Mouse (Mus musculus) layer of hippocampus, adult 8-10 months (tissue): ENCODE results near the gene Srgap2. TPM values are rescaled to one million over a fixed set of nuclear protein-coding genes. Genes with fewer than 3 reads are reported as not detected.
"Not testable (repeated sequence)": the region's sequence is repeated elsewhere in the genome, so short reads cannot be mapped to it uniquely, and the experiment has no call there.

Experiments used
- DNase-seq, 2 experiments: peaks; one replicate each; pipeline ENCODE4 v3.0.0; 2022; ENCODE audit warnings: low spot score in 2 of 2
- microRNA-seq, 2 experiments: library from miRNA; unstranded; fragments of <30 nt; microRNA quantifications; one replicate each; pipeline ENCODE4 v1.2.0; 2022
- total RNA-seq, 4 experiments: library from RNA; stranded (reverse); gene quantifications; 2 replicates each; pipeline ENCODE4 v1.2.4; 2022

Srgap2 gene
- total RNA-seq, 4 experiments from 2014 or later, result 79.8 to 92.2 (median 84.9) TPM

DNA sequence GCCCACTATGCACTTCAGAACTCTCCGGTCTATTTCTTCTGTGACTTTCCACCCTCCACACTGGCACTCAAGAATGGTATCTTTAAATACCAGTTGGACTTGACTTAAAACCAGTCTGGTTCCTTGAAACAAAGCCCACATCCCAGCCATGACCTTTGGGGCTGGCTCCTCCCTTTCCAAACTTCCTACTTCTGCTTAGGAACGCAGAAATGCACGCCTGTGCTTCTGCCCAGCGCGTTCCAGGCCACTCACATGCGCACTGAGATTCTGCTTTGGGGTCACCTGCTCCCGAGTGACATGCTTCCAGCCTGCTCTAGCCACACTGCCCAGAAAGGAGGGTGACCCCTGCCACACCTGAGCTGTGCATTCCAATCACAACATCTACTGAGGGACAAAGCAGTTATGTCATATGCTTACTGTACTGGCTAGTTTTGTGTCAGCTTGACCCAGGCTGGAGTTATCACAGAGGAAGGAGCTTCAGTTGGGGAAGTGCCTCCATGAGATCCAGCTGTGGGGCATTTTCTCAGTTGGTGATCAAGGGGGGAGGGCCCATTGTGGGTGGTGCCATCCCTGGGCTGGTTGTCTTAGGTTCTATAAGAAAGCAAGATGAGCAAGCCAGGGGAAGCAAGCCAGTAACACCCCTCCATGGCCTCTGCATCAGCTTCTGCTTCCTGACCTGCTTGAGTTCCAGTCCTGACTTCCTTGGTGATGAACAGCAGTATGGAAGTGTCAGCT, 274.5 kb downstream of the Srgap2 start:
- not testable (repeated sequence) for DNase-seq

DNA sequence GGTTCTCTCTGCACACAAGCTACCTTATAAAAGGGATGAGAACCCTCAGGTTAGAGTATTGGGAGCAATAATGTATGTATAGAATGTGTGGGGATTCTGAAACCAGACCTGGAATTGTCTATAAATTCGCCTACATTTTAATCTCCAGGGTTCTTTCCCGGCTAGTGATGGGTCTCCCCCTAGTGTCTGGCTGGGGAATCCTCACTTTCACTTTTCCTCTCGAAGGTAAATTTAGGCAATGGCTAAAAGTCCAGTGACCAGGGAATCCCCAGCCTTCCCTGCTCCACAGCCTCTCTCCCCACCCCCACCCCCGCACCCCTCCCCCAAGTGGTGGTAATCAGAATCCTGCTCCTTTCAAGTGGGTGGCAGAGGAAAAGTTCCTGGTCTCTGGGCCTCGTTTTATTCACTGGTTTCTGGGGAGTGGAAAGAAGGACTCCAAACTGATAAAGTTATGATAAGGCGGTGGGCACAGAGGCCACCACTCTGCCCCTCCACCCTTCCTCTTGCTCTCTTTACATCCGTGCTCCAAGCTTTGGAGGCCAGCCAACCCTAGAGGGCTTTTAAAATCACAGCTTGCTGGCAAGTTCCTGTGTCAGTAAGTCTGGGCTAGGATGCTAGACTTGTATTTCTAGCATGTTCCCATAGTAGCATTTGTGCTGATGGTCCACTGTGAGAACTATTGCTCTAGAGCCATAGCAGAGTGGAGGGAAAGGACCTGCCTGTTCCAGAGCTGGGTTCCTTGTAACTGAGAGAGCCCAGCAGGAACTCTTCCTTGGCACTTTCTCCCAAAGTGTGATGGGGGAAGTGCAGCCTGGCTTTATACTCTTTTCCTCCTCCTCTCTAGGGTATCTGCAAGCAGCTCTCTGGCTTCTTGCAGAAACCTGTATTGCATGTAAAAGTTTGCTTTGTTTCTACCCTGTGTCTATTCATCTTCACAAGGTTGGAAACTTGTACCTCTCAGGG, 280.4 kb downstream of the Srgap2 start:
- no peak for DNase-seq

DNA sequence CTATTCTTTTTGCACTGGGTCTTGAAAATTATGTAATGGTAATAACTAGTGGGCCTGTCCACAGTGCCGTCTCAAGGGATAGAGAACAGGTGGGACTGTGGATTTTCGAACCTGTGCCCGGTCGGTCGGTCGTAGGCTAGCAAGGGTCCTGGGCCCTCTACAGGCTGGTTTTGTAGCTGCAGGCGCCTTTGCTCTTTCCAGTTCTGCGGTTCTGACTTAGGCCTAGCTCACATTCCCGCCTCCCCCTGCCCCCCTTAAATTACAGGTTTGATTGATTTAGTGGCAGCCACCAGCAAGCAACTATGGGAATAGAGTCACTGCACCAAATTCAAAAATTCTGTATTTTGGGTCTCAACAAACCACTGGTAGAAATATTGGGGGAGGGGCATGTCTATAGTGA, 281.2 kb downstream of the Srgap2 start:
- peak in 1 of 2 experiments; percentile 50 for DNase-seq

DNA sequence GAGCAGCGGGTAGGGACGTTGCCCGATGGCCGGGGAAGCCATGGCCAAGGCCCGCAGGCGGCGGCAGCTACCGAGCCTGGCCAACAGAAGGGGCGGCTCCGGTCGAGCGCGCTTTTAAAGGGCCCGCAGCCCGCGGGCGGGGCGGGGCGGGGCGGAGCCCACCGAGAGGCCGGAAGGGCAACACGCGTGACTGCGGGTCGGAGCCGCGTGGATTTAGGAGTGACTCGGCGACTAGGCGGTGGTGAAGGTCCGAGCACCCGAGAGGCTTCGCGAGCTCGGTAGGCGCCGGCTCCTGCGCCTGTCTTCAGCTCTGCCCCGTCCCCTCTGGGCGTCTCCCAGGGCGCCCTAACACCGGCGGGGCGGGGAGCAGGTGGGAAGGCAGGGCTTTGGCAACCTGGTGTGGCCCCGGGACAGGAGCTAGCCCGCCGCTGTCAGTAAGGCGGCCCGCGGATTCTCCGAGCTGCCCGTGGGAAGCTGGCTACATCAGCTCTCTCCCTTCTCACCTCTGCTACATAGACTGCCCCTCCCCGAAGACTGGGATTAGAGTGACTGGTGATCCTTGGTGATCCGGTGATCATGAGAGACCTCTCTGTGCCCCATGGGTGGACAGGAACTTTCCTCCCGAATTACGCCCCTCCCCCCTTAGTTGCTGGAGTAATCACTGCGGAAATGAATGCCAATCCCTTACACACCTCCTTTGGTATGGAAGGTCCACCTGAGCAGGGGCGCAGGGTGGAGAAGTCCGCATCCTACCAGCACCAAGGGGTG, 281.9 kb downstream of the Srgap2 start, which contains the start of gene Rassf5:
Gene Rassf5 (minus strand): TSS at position 170 of the 768 bp plus-strand sequence.
- DNase-seq, result peak in 1 of 2 experiments; percentile 46

DNA sequence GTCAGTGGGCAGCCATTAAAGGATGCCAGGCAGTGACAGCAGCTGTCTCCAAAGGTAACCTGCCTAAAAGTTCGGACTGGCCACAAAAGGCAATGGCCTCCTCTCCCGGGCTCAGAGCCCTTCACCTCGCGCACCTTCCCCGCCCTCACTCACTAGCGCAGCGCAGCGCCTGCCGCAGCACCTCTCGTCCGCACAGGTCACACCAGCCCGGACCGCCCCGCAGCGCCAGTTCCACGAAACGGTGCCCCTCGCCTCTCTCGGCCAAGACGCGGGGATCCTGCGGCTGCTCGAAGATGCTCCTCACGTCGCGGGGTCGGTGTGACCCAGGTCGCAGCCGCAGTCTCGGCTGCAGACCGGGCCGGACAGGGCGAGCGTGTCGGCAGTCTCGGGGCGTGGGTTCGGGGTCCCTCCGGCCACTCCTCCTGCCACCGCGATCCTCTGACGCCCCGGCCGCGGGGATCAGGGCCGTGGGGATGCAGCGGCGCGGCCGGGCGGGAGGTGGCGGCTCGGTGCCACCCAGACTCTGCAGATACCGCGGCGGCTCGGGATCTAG, 282.5 kb downstream of the Srgap2 start:
- DNase-seq, result no peak

DNA sequence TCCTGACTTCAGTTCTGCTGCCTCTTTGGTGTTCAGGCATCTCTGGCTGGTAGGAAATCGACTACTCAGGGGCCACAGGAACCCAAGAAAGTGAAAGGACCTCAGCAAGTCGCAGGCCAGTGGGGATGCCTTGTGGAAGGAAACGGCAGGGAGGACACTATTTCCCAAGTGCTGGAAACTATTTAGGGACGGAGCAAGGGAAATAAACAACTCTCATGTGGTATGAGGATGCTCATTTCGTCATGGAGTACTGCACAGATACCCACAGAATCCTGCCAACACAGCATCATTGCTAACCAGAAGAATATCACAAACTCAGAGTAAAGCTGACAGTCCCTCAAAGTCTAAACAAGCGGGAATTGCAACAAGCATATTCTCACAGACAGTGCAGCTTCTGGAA, 284.2 kb downstream of the Srgap2 start:
- no peak for DNase-seq

DNA sequence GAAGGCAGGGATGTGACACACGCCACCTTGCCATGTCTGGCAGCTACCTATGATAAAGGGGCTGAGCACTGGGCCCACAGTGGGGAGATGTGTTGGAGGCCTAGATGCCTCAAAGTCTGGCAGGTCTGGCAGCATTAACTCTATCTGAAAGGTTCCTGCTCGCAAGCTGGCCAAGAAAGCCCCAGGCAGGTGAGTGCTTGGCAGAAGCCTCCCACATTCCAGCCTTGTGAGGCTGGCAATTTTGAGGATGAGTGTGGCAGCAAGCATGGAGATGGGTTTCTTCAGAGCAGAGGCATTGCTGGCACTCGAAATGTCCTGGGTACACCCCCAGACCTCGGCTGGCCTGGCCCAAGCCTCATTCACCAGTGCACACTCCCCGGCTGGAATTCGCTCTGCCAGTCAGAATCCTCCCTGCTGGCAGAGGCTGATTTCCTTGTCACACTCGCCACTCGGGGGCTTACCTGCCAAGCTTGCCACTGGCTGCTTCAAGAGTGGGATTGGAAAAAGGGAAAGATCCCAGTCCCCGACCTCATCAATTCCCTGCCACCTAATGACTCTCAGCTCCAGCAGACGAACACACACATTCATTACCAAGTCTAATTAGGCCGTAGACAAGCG, 287.5 kb downstream of the Srgap2 start:
- no peak for DNase-seq

DNA sequence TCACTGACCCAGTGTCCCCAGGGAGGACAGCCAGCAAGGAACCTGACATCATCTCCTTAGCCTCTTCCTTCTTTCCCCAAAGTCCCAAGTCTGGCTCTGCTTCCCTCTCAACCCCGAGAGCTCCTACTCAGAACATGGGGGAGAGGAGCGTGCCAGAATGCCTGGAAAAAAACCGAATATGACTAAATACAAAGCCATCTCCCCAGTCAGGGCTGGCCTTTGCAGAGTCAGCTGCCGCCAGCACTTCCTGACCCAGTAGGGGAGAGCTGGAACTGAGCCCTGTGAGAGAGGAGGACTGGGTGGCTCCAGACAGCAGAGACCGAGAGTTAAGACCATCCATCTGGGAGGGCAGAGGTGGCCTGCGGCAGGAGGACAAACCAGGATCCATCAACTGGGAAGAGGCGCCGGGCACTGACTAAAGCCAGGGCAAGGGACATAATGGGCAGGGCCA, 288.2 kb downstream of the Srgap2 start:
- no peak for DNase-seq

DNA sequence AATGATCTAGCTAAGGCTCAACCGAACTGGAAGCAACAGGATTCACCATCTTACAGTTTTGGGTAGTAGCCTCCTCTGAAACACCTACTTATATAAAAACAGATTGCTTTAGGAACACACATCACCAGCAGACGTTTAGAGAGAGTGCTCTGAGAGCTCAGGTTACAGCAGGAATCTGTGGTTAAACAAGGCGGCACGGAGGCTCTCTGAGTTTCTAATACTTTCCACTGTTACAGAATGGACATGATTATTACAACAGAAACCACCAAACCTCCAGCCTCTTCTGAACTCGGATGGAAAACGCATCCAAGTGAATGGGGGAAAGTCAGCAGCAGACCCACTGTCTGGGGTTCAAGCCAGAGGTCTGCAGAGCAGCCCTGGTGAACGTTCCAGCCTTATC, 291.1 kb downstream of the Srgap2 start:
- DNase-seq, result no peak

Small RNAs within 50 kb of the gene (microRNA-seq; reads per million reads assigned to microRNA genes)
- 0 reads per million in 2 experiments for gene Gm24273

Other genes with a start within 250 kb of the Srgap2 start
- 1 to 10 TPM; 1.8 to 4.9 (median 3.4) TPM for gene Ikbke, start 247.7 kb downstream of the Srgap2 start, total RNA-seq
- gene Fam72a, start 551 bp upstream of the Srgap2 start, total RNA-seq, result 1 to 10 TPM in 3 of 4 experiments, under 1 TPM in 1; 0.78 to 2.0 (median 1.4) TPM
- under 1 TPM; 0.27 to 0.49 (median 0.40) TPM for gene Avpr1b, start 71.9 kb upstream of the Srgap2 start, total RNA-seq
- 10 to 100 TPM in 1 of 4 experiments, 1 to 10 TPM in 1, not detected in 2; 7.9 to 12.2 TPM for gene Ctse, start 111.0 kb upstream of the Srgap2 start, total RNA-seq
- gene Rab7b, start 161.3 kb upstream of the Srgap2 start, total RNA-seq, result 10 to 100 TPM in 1 of 4 experiments, 1 to 10 TPM in 2, under 1 TPM in 1; 0.85 to 15.3 (median 5.2) TPM
- gene Slc26a9, start 216.7 kb upstream of the Srgap2 start, total RNA-seq, result under 1 TPM; 0.07 to 0.31 (median 0.17) TPM